Mouse (Mus musculus): ENCODE results near the gene Lrrc4.

Lrrc4 gene

DNA sequence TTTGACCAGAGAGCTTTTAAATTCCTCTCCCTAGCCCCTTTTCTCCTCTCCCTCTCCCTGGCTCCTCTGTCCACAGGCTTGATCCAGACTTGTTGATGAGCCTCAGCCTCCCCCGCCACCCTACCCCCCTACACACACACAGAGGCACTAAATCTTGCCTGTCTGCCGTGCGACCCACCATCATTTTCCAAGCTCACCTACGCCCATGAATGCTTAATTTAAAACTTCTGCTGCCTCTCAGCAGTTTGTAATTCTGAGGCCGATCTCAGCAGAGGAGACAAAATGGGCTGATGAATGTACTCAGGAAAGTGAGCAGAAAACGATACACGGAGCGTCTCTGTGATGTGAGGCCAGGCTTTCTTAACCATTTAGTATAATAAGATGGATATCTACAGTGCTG lies 23.1 kb upstream of the Lrrc4 start:
- no peak for DNase-seq (ENCODE audit: low spot score)

DNA sequence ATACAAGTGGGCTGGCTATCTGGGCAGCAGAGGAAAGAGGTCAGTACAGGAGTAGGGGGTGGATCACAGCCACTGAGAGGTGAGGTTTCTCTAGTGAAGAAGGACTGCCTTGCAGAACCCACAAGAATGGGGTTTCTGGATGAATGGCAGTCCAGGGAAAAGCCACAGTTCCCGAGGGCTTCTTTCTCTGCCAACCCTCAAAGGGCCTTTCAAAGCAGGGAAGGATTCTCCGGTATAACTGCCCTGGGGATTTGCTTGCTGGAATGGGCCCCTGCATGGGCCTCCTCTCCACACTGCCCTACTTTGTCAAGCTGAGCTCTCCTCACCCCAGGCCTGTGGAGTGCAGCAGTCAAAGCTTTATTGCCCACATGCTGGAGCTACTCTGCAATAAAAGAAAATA lies 22.1 kb upstream of the Lrrc4 start:
- DNase-seq (ENCODE audit: low spot score) = no peak

DNA sequence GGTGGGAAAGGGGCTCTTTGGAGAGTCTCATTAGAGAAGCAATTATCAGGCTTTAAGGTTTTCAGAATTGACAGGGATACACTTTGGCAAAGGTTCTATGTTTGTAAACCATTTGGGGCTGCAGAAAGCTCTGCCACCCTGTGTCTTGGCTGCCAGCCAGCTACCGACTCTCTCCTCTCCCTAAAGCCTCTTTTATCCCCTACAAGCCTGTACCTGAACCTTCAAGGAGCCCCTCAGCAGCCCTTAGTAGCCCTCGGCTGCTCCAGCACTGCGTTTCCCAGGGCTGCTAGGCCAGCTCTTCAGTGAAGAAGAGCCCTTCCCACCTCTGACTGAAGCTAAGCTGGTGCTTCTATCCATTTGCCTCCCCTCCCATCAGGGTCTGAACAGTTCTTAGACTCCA lies 21.6 kb upstream of the Lrrc4 start:
- no peak for DNase-seq (ENCODE audit: low spot score)

DNA sequence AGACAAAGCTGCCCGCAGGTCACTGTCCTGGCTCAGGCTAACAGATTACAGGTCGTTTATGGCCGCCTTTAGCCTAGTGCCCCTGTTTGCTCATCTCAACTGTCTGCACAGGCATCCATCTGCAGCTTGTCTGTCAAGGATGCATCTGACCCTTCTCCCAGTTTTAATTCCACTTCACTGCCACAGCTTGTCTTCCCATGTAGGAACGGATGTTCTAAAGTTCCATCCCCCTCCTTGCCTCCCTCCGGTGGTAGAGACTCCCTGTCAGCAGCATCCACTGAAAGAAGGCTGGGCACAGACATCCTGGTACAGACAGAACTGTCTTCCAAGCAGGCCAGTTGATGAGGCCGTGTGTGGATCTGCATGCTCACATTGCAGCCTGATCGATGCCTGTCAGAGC lies 20.8 kb upstream of the Lrrc4 start:
- no peak for DNase-seq (ENCODE audit: low spot score)

DNA sequence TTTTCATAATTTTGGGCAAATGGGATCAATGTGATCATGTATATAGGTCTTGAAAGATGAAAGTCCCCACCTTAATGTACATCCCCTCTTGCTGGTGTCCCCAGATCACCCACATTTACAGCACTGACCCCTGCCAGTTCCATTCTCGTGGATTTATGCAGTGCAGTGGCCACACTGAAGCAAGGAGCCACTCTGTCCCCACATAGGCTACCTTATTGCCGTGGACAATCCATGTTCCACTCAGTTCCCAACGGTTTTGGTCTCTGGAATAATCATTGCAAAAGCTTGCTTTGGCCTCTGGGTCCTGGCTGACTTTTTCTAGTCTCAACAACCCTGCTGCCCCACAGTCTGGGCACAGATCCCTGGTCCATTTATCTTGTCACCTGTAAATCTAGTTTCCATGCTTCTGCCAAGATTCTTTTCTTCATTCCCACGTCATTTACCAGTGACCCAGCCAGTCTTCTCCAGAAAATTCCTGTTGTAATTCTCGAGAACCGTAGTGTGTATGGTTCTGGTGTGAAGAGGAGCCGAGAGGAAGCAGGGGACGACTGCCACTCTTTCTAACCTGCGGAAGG lies 18.9 kb upstream of the Lrrc4 start:
- no peak for DNase-seq (ENCODE audit: low spot score)

DNA sequence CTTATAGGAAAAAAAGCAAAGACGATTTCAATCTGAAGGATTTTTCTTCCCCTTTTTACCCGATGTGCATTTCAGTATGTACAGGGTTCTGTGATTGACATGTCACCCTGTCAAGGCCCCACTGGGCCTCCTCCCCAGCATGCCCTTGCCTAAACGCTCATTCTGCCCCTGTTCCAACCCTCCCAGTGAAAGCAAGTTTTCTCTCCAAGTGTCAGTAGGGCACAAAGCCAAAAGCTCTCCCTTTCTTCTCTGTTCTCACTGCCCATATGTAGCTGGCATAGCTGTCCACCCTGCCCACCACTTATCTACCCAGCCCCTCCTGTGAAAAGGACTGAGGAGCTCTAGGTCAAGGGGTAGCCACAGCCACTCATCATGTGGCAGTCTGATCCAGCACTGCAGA lies 17.8 kb upstream of the Lrrc4 start:
- DNase-seq (ENCODE audit: low spot score) = no peak

DNA sequence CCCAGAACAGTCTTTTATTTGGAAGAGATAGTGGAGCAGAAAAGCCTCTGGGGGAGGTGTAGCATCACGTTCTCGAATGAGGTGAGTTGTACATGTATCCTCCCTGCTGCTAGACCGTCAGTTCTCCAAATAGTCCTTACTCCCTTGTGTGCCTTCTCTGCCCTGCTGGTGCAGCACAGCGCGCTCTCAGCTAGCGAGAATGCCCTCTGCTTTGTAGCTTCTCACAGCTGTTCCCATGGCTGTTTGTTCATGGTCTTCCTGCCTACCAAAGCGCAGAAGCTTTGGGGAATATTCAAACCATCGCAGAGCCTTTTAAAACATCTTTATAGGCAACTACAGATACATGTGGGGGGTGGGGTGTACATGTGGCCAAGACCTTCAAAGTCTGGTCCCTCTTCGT lies 17.3 kb upstream of the Lrrc4 start:
- no peak for DNase-seq (ENCODE audit: low spot score)

DNA sequence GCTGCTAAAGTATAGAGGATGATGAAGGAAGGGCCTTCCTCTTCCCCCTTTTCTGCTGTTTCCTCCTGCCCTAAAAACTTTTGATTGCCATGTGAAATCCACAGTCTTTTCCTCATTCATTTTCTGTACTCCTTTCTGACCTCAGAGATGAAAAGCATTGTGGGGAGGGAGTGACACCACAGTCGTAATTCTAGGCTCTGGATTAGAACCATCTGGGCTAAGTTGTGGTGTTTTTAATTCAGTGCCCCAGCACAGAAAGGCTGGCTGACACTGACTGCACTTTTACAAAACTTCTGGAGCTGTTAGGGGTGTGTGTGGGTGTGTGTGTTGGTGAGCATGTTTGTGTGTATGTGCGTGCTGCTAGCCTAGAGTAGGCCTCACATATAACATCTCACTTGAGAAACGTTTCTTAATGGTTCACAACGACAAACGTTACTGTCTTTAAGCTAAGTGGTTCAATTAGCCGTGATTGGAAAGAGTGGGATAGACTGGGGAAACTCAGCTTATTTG lies 16.8 kb upstream of the Lrrc4 start:
- DNase-seq (ENCODE audit: low spot score) = no peak

DNA sequence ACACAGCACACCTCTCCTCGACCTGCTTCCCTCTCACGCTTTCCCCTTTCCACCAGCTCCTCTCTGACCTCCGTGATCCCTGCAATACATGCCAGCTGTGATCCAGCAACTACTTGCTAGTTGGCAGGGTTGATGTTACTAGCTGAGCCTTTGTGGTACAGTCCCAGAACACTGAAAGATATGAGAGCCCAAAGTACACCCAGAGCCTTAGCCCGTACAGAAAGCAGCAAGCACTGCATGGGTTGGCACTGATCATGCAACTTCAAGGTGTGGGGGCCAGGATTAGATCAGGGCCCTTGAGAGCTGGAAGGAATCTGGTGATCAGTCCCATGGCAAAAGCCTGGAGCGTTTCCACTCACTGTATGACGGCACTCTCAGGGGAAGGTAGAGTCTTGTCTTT lies 16.1 kb upstream of the Lrrc4 start:
- DNase-seq (ENCODE audit: low spot score) = no peak

DNA sequence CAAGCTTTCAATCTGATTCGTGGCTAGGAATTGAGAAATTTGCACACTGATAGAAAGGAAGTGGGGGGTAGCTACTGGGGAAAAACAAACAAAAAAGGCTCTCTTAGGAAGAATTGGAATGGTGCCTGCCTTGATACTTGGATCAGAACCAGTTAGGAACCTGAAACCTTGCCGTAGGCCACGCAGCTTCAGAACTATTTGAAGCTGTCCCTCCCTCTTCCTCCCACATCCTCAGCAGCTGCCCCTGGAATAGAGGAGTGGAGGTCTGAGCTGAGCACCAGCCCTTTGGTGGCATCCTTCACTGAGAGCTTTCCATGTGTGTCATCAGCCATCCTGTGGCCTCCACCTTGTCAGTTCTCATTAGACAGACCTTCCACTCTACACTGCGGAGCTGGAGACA lies 14.1 kb upstream of the Lrrc4 start:
- no peak for DNase-seq (ENCODE audit: low spot score)

DNA sequence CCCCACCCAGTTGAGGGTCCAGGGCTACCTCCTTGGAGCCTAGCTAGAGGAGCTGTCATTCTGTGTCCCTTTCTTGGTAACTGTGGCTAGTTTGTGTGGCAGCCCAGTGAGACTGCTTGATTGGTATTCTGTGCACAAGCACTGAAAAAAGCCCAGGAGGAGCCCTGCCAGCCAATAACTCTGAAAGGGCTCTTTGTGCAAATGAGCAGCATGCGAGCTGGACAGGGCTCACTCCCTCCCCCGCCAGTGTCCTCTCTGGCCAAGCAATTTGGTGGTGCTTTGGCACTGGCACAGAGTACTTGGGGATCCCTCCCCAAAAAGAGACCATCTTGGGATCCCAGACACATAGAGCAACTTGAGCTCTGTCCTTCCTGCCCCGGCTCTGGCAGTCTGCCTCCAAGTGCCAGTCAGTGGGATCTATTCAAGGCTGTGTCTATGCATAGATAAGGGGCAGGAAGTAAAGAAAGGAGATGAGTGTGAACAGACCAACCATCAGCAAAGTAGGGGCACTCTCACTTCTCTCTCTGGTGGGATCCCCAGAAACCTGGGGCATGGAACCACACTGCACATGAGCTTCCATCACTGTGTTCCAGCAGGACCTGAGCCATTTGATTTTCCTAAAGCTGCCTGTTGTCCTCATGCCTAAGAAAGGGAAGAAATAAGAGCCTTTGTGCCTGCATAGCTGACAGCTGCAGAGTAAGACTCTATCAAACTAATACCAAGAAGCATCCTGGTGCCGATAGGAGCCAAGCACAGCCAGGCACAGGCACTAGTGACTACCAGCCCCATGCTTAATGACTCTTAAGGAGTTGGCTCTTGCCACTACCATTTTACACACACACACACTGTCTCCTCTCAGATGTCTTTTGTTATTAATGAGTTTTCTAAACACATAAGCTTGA lies 11.1 kb upstream of the Lrrc4 start:
- DNase-seq (ENCODE audit: low spot score) = peak; percentile 81

DNA sequence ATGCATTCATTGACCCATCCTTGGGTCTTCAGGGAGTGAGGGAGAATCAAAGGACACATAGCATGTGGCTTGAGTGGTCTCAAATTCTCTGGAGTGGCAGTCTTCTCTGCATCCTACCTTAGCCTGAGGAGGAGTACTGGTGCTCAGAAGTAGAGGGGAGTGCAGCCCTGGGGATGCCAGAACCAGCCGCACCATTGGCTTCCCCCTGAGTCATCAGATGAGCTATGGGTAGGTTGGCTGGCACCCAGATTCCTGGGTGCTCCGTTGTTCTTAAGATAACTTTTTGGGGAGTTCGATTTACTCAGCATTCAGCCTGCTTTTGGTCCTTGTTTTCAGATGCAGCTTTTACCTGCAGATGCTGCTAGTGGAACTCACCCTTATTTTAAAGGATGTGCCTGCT lies 10.0 kb upstream of the Lrrc4 start:
- no peak for DNase-seq (ENCODE audit: low spot score)

DNA sequence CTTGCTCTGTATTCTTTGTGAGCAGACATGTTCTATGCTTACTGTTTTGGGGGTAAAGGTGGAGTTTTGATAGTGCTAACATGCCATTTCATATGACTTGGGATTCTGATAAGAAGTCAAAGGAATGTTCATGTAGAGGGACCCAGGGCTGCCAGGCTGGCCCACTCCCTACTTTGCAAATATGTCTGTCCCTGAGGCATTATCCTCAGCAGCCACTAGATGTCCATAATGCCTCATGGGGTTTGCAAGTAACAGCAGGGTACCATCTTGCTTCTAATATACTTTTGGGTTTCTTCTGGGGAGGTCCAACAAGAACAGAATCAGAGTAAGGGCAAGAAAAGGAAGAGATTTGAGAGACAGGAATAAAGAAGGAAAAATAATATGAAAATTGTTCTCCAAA lies 5.1 kb upstream of the Lrrc4 start:
- no peak for DNase-seq (ENCODE audit: low spot score)

DNA sequence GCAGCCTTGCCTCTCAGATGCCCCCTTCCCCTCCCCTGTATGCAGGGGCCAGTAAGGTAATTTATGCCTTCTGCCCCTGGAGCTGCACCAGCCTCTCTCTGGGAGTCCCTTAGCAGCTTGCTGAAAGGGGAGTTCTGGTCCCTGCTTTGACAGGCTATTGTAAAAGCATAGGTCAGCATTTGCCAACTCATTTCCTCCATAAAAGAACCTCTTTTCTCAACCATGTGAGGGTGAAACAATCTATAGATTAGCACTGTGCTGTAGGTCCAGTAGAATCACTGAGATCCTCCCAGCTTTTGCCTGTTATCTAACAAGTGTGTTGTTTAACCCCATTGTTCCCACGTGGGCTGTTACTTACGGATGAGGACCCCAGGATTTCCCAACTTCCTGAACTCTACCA lies 2.5 kb upstream of the Lrrc4 start:
- DNase-seq (ENCODE audit: low spot score) = no peak

DNA sequence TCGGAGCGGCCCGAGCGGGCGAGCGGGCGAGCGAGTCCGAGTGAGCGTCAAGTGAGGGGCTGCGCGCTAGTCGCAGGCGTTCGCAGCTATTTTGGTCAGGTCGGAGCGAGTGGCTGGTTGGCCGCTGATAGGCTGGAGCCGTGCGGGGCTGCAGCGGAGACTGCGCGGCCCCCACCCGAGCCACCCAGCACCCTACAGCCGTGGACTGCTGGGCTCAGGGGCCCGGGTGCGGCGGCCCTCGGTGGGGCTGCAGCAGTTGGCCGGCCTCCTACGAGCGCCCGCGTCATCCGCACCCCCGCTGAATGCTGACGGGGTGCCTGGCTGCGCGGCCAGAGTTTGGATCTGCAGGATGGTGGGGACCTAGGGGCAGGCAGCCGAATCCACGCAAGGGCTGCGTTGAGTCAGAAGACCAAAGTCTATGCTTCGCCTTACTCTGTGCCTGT lies 1.9 kb upstream of the Lrrc4 start:
- DNase-seq (ENCODE audit: low spot score) = peak; percentile 63

DNA sequence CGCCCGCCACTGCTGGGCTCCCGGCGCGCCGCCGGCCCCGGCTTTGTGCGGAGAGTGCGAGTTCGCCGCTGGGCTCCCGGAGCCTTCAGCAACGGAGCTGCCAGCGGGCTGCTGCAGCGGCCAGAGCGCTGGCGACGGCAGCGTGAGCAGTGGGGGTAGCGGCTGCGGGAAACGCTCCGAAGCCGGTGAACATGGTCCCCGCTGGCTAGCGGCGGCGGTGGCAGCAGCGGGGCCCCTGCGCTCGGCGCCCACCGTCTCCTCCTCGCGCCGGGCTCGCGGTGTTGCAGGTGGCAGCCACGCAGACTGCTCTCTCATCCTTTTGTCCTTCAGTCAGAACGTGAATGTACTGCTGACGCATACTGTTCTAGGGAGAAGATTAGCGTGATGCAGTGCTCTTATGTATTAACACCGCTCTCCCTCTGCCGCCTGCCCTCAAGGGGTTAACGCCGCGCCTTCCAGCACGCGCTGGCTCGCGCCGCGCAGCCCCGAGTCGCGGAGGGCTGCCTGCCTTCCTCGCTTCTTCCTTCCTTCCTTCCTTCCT lies 1.3 kb upstream of the Lrrc4 start:
- DNase-seq (ENCODE audit: low spot score) = no peak

DNA sequence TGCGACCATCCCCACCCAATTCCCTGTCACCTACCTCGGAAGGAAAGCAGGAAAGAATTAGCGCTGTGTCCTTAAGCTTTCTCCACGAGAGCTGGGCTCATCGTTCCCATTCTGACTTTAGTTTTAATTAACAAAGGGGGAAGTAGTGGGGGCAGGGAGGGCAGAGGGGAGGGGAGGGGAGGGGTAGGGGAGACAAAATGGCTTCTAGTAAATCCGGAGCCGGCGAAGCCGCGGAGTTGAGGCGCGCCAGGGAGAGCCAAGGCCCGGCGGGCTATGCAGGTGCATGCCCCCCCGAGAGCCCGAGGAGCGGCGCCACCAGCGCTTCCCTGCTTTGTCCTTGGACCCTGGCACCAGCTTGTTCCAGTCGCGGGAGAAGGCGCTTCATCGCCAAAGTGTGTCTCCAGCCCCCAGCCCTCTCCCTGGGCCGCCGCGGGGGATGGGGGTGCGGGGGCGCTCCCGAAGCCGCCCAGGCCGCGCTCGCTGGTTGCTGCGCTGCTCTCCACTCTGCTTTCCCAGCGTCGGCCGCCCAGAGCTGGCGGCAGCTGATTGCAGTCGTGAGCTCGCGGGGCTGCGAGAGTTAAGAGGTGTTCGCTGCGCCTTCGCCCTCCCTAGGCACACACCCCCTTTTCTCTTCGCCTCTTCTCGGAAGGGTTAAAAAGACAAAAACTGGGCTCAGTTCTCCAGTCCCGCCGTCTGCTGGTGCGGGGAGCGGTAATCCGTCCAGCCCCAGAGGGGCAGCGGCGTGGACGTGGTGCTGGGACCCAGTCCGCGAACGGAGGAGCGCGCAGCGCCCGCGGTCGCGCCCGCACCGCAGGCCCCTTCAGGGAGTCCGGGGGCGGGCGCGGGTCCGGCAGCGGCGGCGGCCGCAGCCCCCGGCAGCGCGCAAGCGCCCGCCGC lies 555 bp upstream of the Lrrc4 start:
- no peak for DNase-seq (ENCODE audit: low spot score)

DNA sequence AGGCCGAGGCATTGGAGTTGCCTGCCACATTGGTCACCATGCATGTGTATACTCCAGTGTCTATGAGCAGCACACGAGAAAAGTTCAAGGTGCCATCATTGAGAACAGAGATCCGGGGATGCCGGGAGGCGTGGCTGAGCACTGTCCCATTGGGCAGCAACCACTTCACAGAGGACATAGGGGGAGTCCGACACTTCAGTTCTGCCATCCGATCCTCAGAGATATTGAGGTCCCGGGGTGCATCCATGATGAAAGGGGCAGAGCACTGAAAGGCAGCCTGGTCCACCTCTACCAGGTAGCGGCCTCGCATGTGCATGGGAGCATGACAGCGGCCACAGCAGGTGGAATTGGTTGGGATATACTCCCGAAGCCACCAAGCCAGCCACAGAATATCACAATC lies 1.2 kb downstream of the Lrrc4 start:
- no peak for DNase-seq (ENCODE audit: low spot score)

DNA sequence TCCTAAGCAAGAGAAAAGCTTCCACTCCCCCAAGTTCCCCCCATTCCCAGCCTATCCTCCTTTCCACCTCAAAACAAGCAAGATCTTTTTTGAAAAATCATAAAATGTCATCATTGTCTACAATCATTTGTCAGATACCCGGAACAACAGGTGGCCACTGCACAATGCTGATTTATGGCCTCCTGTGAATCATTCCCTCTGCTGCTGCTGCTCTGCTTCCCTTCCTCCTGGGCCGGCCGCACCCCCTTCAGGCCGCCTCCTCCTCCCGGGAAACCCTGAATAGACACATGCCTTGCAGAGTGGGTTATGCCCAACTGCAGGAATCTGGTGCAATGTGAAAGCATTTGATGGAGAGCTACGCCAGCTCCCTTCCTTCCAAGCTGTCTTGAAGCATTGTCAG lies 3.0 kb downstream of the Lrrc4 start:
- DNase-seq (ENCODE audit: low spot score) = peak; percentile 72

DNA sequence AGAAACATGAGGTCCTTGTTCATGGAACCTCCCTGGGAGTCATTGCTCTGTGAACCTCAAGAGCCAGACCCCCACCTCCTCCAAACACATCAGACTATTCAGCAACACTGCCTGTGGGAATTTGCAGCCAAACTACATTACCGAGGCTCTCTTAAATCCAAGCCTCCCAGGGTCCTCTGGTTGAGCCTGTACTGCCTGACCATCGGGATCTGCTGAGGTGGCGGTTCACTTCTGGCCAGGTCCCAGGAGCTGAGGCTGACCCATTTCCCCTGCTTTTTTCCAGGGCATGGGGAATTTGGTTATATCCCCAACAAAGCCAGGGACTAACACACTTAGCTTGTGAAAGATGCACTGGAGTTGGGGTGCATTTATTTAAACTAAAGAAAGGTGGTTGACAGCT lies 4.0 kb downstream of the Lrrc4 start:
- DNase-seq (ENCODE audit: low spot score) = no peak

DNA sequence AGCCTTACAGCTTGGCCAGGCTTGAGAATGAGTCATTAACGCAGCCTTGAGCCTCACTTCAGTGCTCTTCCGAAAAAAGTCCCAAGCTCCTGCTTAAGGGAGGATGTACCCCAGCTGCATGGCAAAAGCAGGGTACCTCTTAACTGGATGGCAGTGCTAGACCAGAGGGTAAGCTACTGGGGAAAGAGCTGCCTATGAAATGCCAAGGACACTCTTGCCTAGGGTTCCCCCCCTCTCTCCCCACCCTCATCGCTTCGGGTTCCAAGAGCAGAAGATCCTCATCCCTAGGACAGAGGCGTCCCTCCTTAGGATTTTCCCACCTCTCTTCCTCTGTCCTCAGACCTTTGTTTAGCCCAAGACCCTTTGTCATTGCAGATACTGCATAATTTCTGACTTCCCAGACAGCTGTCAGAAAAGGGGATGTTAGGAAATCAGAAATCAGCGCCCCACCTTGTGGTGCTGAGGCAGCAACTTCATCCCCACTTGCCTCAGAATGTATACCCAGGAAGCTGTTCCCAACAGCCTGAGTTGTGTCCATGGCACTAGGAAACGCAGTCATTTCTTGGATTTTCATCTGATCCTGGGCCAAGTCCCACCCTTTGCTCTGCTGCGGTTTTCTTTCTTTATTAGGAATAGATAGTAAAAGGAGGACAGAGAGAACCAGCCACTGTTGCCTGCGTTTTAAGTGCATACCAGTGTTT lies 4.7 kb downstream of the Lrrc4 start:
- no peak for DNase-seq (ENCODE audit: low spot score)

DNA sequence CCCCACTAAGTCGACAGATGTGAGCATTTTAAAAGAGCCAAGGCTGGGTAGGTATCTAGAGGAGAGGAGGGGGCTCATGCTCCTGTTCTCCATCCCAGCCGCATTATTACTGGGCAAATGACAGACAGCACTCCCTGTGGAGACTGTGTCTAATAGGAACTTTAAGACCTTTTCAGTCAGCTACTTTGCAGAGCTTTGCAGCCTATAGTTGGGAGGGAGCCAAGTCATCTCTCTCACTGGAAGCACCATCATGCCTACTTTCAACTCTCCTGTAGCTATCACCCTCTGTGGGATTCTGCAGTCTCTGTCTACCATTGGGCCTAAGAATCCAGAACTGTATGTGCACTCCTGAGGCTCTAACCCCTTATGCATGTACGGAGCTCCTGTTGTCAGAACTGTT lies 5.7 kb downstream of the Lrrc4 start:
- DNase-seq (ENCODE audit: low spot score) = no peak

Data from layer of hippocampus, adult 11-12 months (tissue).